ENCODE assay signal across 8 mouse cellular contexts in the genomic region with DNA sequence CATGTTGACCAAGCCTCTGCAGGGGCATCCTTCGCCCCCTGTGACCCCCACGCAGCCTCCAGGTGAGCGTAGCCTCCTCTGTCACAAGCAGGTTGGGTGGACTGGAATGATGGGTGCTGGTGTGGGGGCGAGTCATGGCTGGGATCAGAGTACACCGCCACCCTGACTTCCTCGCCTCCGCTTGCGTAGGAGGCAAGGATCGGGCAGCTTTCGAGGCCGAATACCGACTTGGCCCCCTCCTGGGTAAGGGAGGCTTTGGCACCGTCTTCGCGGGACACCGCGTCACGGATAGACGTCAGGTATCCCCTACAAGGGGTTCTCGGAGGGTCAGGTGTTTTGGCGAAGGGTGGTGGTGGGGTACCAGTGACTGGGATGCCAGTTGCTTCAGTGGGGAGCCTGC. TPM values are rescaled to one million over a fixed set of nuclear protein-coding genes. Genes with fewer than 3 reads are reported as not detected.
DNase-seq lines count a peak whose midpoint lies in the region; ATAC-seq and TF ChIP-seq lines count a peak whose summit lies in the region.

No protein-coding gene starts in this region.

- no peaks in the 10 kb centered on the region for H3K36me3 ChIP-seq in testis, adult 2 months (ENCODE audit: control insufficient read depth, insufficient read depth, low read length)
- H3K36me3 ChIP-seq in embryonic facial prominence, embryonic 13.5 days = peaks cover 11% of the 10 kb centered on the region
- H3K36me3 ChIP-seq in midbrain, embryonic 13.5 days = peaks cover 17% of the 10 kb centered on the region

- ATAC-seq in embryonic facial prominence, embryonic 13.5 days (ENCODE audit: insufficient number of reproducible peaks, insufficient read depth, low FRiP score, low TSS enrichment, low read depth) = no peak; the same call in 1 of the 2 replicates
- ATAC-seq in midbrain, embryonic 13.5 days = peak; percentile 63; the same call in 1 of the 2 replicates

- DNase-seq in heart, adult 11 months = peak; percentile 93
- DNase-seq in heart, postnatal 36 days = no peak
- DNase-seq in testis, postnatal 10 days (ENCODE audit: low spot score) = no peak
- DNase-seq in induced T-regulatory cell, adult 2 months (ENCODE audit: low read depth) = peak; percentile 63
- no peak for DNase-seq in gastrocnemius, postnatal 14 days

- TF ChIP-seq POLR2A in testis, adult 2 months (IDR thresholded peaks at IDR 0.05; ENCODE audit: control insufficient read depth, low read depth, low read length) = no peak

- H3K4me2 ChIP-seq in embryonic facial prominence, embryonic 13.5 days = peak overlapping the region; percentile 81
- peak overlapping the region; percentile 89 for H3K4me2 ChIP-seq in midbrain, embryonic 13.5 days (replicated peaks)

- intact Hi-C loops in heart, postnatal 36 days (cut with DNase I) = no loop called here
- intact Hi-C loops in gastrocnemius, postnatal 14 days (cut with DNase I; ENCODE audit: low total_unique reads) = no loop called here

- H3K9ac ChIP-seq in embryonic facial prominence, embryonic 13.5 days = peak overlapping the region; percentile 62
- H3K9ac ChIP-seq in midbrain, embryonic 13.5 days (replicated peaks) = peak overlapping the region; percentile 69

- H3K9me3 ChIP-seq in embryonic facial prominence, embryonic 13.5 days = no peaks in the 10 kb centered on the region
- no peaks in the 10 kb centered on the region for H3K9me3 ChIP-seq in midbrain, embryonic 13.5 days

- 28% methylated on average over 21 of the region's 21 CpGs for WGBS in embryonic facial prominence, embryonic 13.5 days
- WGBS in midbrain, embryonic 13.5 days = 23% methylated on average over 21 of the region's 21 CpGs

- no peak for TF ChIP-seq CTCF in testis, adult 2 months (IDR thresholded peaks at IDR 0.05; ENCODE audit: control insufficient read depth, insufficient read depth, insufficient replicate concordance, low read depth, low read length)

- peak overlapping the region; percentile 73 for H3K27ac ChIP-seq in testis, adult 2 months (ENCODE audit: control insufficient read depth, insufficient read depth, low read depth, low read length)
- no peak overlapping the region for H3K27ac ChIP-seq in embryonic facial prominence, embryonic 13.5 days
- H3K27ac ChIP-seq in midbrain, embryonic 13.5 days = peak overlapping the region; percentile 30

- H3K27me3 ChIP-seq in testis, adult 2 months (ENCODE audit: control insufficient read depth, insufficient read depth, low read length) = no peaks in the 10 kb centered on the region
- H3K27me3 ChIP-seq in embryonic facial prominence, embryonic 13.5 days = peaks cover 7% of the 10 kb centered on the region
- no peaks in the 10 kb centered on the region for H3K27me3 ChIP-seq in midbrain, embryonic 13.5 days

- H3K4me1 ChIP-seq in testis, adult 2 months (ENCODE audit: control insufficient read depth, insufficient read depth, low read length) = peaks cover 16% of the 10 kb centered on the region
- peaks cover 4% of the 10 kb centered on the region; the same call in 1 of the 2 replicates for H3K4me1 ChIP-seq in embryonic facial prominence, embryonic 13.5 days
- H3K4me1 ChIP-seq in midbrain, embryonic 13.5 days (replicated peaks) = peaks cover 14% of the 10 kb centered on the region; the same call in 1 of the 2 replicates

- peak overlapping the region; percentile 84 for H3K4me3 ChIP-seq in testis, adult 2 months (ENCODE audit: control insufficient read depth, low read depth, low read length)
- H3K4me3 ChIP-seq in embryonic facial prominence, embryonic 13.5 days = peak overlapping the region; percentile 48
- peak overlapping the region; percentile 57 for H3K4me3 ChIP-seq in midbrain, embryonic 13.5 days (replicated peaks)

RNA-seq across cellular contexts. Expression of a gene that starts 0.4 kb away (rescaled TPM):
- total RNA-seq in heart, postnatal 36 days (2021) = 1 to 10 TPM; 2.4 to 3.3 TPM
- 4.5 and 4.6 TPM in 2 replicates for polyA plus RNA-seq in testis, adult 2 months (2012; rRNA removed)
- polyA plus RNA-seq in embryonic facial prominence, embryonic 13.5 days (2015; fragmentation: Nextera tagmentation; extraction: Ambion mirVana) = 4.4 and 5.9 TPM in 2 replicates
- polyA plus RNA-seq in midbrain, embryonic 13.5 days (2015; fragmentation: Nextera tagmentation; extraction: Ambion mirVana) = 20.8 and 21.9 TPM in 2 replicates
- 1 to 10 TPM; 1.1 to 1.2 TPM for total RNA-seq in gastrocnemius, postnatal 14 days (2021)

RNA-seq across cellular contexts. Expression of a gene that starts 5.3 kb away (rescaled TPM):
- 10 to 100 TPM; 13.2 to 16.7 TPM for total RNA-seq in heart, postnatal 36 days (2021)
- polyA plus RNA-seq in testis, adult 2 months (2012; rRNA removed) = 19.8 and 22.3 TPM in 2 replicates
- polyA plus RNA-seq in embryonic facial prominence, embryonic 13.5 days (2015; fragmentation: Nextera tagmentation; extraction: Ambion mirVana) = 37.3 and 44.0 TPM in 2 replicates
- 34.6 and 41.5 TPM in 2 replicates for polyA plus RNA-seq in midbrain, embryonic 13.5 days (2015; fragmentation: Nextera tagmentation; extraction: Ambion mirVana)
- total RNA-seq in gastrocnemius, postnatal 14 days (2021) = 10 to 100 TPM in 1 of 2 experiments, 1 to 10 TPM in 1; 8.7 to 10.2 TPM

RNA-seq across cellular contexts. Expression of a gene that starts 20.6 kb away (rescaled TPM):
- total RNA-seq in heart, postnatal 36 days (2021) = 10 to 100 TPM; 22.2 to 22.4 TPM
- 6.9 and 7.2 TPM in 2 replicates for polyA plus RNA-seq in testis, adult 2 months (2012; rRNA removed)
- 155 and 156 TPM in 2 replicates for polyA plus RNA-seq in embryonic facial prominence, embryonic 13.5 days (2015; fragmentation: Nextera tagmentation; extraction: Ambion mirVana)
- polyA plus RNA-seq in midbrain, embryonic 13.5 days (2015; fragmentation: Nextera tagmentation; extraction: Ambion mirVana) = 216 and 236 TPM in 2 replicates
- 10 to 100 TPM; 27.3 to 32.0 TPM for total RNA-seq in gastrocnemius, postnatal 14 days (2021)

RNA-seq across cellular contexts. Expression of a gene that starts 20.7 kb away (rescaled TPM):
- 10 to 100 TPM; 44.5 to 49.0 TPM for total RNA-seq in heart, postnatal 36 days (2021)
- polyA plus RNA-seq in testis, adult 2 months (2012; rRNA removed) = 19.0 and 21.0 TPM in 2 replicates
- polyA plus RNA-seq in embryonic facial prominence, embryonic 13.5 days (2015; fragmentation: Nextera tagmentation; extraction: Ambion mirVana) = 150 and 173 TPM in 2 replicates
- 171 and 173 TPM in 2 replicates for polyA plus RNA-seq in midbrain, embryonic 13.5 days (2015; fragmentation: Nextera tagmentation; extraction: Ambion mirVana)
- 10 to 100 TPM; 43.9 to 44.8 TPM for total RNA-seq in gastrocnemius, postnatal 14 days (2021)

RNA-seq across cellular contexts. Expression of a gene that starts 29.1 kb away (rescaled TPM):
- not detected for total RNA-seq in heart, postnatal 36 days (2021)
- not detected in 2 replicates for polyA plus RNA-seq in testis, adult 2 months (2012; rRNA removed)
- not detected in 2 replicates for polyA plus RNA-seq in embryonic facial prominence, embryonic 13.5 days (2015; fragmentation: Nextera tagmentation; extraction: Ambion mirVana)
- not detected in 2 replicates for polyA plus RNA-seq in midbrain, embryonic 13.5 days (2015; fragmentation: Nextera tagmentation; extraction: Ambion mirVana)
- total RNA-seq in gastrocnemius, postnatal 14 days (2021) = not detected

Comparison
In these comparisons a context has a peak if more than half of its experiments do, and no peak if none do; other contexts are left out.
1. DNase-seq: peak in heart, adult 11 months (single experiment) and induced T-regulatory cell, adult 2 months (single experiment); none in heart, postnatal 36 days (0 of 2), testis, postnatal 10 days (single experiment) and gastrocnemius, postnatal 14 days (single experiment).
2. RNA of a gene that starts 20.6 kb away (polyA plus RNA-seq): 216 to 236 TPM in midbrain, embryonic 13.5 days and 155 to 156 TPM in embryonic facial prominence, embryonic 13.5 days; 6.9 to 7.2 TPM in testis, adult 2 months; every median in the first group is over 10 times any median in the second.
3. Peak in every context shown above with its lines, with median percentiles within 50 percentile points of each other: H3K4me3 ChIP-seq.